Mouse (Mus musculus): Measurements from ENCODE around the gene Pafah1b1.

Pafah1b1 gene

GRCm38 (mm10) chr11:74653385-74653784 lies 71.1 kb downstream of the Pafah1b1 start:
- TF ChIP-seq GATA4 (IDR thresholded peaks at IDR 0.05; ENCODE audit: insufficient replicate concordance, low read length) = no peak

GRCm38 (mm10) chr11:74652791-74653191 lies 71.7 kb downstream of the Pafah1b1 start:
- no peak for TF ChIP-seq GATA4 (IDR thresholded peaks at IDR 0.05; ENCODE audit: insufficient replicate concordance, low read length)

DNA sequence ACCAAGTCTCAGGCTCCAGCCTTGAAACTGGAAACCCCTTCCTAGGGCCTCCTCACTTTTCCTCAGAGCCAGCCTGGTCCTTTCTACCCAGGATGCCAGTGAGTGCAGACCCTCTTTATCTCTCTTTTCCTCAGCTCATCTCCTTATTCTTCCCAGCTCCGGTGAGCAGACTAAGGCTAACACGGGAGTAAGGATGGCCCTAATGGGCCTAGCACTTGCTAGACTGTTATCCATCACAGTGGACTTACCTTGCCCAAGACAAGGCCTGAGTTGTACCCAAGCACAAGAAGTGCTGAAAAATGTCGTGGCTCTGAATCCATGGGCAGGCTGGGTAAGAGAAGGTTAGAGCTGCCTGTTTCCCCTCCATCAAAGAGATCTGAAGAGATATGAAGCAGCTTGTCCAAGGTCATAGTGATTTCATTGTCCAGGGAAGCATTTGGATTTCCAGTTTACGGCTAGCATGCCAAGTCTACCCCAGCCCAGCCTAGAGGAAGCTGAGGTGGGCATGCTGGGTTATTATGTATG lies 73.8 kb downstream of the Pafah1b1 start:
- no peak for TF ChIP-seq GATA4 (IDR thresholded peaks at IDR 0.05; ENCODE audit: insufficient replicate concordance, low read length)

DNA sequence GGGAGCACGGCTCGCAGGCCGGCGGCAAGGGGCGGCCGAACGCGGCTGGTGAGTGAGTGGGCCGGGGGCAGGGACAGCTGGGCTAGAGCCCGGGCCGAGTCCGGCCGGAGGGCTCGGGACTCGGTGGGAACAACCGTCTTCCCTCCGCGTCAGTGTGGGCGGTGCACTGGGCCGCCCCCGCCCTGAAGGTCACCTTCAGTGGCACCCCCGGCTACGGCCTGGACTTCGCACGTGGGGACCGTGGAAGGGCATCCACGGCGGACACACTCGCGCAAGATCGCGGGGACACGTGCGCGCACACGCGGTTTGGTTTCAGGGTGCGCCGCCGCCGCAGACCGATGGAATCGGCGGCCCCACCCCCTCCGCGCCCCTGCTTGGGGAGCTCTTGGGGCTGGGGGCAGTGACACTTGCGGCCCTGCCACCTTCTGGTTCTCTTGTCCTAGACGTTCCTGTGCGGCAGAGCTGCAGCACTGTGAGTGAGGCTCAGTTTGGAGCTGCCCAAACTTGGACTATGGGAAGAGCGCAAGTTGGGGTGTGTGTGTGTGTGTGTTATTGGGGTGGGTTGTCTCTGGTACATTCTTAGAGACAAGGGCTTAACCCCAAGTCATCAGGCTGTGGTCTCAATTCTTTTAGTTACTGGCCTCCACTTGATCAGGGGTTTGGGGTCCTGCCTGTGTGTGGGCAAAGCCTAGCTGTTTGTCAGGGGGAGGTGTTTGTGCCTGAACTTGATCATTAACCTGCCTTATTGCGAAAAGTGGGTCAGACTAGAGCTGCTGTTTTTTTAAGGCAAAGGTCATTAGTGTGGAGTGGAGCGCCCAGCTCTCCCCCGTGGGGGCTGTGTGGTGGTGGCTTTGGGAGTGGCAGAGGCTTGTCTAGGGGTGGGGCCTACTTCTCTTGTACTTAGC lies 74.6 kb downstream of the Pafah1b1 start:
- TF ChIP-seq GATA4 (IDR thresholded peaks at IDR 0.05; ENCODE audit: insufficient replicate concordance, low read length) = no peak

DNA sequence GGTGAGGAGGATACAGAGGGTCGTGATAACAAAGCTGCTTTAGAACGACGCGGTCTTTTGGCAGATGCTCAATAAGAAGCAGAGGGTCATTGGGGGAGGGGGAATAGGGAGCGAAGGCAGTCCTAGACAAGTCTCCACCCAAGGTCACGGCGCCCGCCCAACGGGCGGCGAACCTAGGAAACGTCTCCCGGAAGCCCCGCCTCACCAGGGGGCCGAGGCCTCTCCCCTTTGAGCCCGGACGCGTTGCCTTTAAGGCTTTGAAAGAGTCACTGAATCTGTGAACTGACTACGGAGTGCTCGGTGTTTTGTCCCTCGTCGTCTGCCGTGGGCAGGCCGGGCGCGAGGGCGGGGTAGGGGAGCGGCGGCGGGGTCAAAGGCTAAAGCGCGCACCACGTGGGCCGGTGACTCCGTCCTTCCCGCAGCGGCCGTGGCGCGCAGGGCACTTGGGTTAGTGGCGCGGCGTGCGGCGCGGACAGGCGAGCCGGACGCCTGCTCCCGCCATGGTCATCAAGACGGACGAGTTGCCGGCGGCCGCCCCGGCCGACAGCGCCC lies 75.3 kb downstream of the Pafah1b1 start, which contains the start of gene Cluh:
Gene Cluh, plus strand, starts transcription at position 401 of the 552 bp plus-strand sequence.
- TF ChIP-seq GATA4 (IDR thresholded peaks at IDR 0.05; ENCODE audit: insufficient replicate concordance, low read length) = peak; percentile 68; the same call in 1 of the 2 replicates

DNA sequence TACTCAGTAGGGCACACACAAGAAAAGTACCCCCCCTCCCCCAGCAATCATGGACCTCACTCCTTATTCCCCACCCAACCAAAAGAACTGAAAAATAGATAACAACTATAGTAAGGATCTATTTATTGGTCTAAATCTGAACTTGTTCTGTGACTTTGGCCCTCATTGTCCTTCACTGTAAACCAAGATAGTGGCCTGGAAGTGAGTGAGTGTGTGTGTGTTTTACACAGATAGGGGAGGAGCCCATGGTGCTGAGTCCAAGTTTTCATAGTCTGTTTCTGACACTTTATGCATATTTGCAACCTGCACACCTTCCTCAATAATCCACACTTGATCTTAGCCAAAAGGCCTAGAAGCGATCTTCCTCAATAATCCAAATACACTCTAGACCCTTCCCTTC lies 75.8 kb downstream of the Pafah1b1 start:
- no peak for TF ChIP-seq GATA4 (IDR thresholded peaks at IDR 0.05; ENCODE audit: insufficient replicate concordance, low read length)

GRCm38 (mm10) chr11:74647966-74648365 lies 76.5 kb downstream of the Pafah1b1 start:
- no peak for TF ChIP-seq GATA4 (IDR thresholded peaks at IDR 0.05; ENCODE audit: insufficient replicate concordance, low read length)

GRCm38 (mm10) chr11:74639628-74640027 lies 84.8 kb downstream of the Pafah1b1 start:
- TF ChIP-seq GATA4 (IDR thresholded peaks at IDR 0.05; ENCODE audit: insufficient replicate concordance, low read length) = no peak

GRCm38 (mm10) chr11:74638791-74639411 lies 85.6 kb downstream of the Pafah1b1 start:
- TF ChIP-seq GATA4 (IDR thresholded peaks at IDR 0.05; ENCODE audit: insufficient replicate concordance, low read length) = no peak

DNA sequence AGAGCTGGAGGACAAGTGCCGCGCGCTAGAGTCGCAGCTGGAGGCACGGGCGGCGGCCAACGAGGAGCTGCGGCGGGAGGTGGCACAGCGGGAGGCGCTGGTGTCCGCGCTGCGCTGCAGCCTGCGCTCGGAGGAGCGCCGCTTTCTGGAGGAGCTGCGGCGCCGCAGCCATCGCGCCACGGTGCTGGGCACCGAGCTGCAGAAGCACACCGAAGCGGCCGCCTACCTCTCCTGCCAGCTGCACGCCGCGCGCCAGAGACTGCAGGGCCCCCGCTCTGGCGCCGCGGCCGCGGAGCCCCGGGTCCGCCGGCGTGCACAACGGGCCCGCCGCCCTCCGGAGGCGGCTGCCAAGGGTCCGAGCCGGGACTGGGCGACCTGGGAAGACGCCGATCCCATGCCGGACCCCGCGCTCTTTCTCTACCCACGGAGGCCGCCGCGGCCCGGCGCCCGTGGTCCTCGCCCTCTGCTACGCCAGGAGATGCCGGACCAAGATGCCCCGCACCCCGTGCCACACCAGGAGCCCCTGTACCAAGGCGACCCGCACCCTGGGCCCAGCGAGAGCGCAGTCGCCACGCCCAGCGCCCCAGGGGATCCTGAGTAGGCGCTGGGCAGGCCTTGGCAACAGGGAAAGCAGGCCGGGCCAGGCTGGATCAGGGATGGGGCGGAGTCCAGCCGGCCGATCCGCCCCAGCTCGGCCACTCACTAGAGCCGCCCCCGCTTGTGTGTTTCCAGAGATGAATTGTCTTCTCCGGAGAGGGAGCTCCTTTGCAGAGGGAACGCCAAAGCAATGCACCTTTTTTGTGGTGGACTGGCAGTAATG lies 86.3 kb downstream of the Pafah1b1 start:
- TF ChIP-seq GATA4 (IDR thresholded peaks at IDR 0.05; ENCODE audit: insufficient replicate concordance, low read length) = no peak; the same call in 1 of the 2 replicates

- TF ChIP-seq GATA4 (IDR thresholded peaks at IDR 0.05; ENCODE audit: insufficient replicate concordance, low read length) = no peak
Measured at GRCm38 (mm10) chr11:74637486-74637885, 87.0 kb downstream of the Pafah1b1 start.

GRCm38 (mm10) chr11:74634490-74635275 lies 89.8 kb downstream of the Pafah1b1 start:
- no peak for TF ChIP-seq GATA4 (IDR thresholded peaks at IDR 0.05; ENCODE audit: insufficient replicate concordance, low read length)

DNA sequence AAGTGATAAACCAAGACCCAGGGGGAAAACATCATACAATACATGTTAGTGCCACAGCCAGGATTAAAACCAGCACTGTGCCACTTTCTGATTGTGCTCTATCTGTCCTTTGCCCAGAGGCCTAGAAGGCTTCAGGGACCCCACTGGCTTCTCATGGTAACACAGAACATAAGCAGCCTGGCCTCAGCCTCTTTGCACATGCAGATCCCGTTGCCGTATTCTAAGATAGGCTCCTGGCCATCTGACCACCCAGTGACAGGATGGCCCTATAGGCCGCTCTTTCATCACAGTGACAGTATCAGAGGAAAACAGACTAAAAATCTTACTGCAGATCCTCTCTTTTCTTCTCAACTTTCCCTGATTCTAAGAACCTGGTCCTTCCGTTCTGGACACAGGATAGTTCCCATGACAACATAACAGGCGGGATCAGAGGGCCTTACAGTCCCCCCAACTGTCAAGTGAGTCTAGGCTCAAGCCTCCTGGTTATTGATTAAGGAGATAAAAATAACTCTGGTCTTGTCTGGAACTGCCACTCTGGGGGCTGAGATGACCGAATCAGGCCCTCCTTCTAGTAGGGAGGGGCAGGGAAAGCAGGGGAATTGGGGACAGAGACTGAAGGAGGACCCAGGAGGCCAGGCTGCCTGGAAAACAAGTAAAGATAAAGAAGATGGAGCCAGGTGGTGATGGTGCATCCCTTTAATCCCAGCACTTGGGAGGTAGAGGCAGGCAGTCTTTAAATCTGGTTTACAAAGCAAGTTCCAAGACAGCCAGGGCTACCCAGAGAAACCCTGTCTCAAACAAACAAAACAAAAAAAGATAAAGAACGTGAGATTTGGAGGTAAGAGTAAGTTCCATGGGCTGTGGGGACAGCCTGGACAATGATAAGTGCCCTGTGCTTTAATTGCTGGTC lies 92.3 kb downstream of the Pafah1b1 start:
- TF ChIP-seq GATA4 (IDR thresholded peaks at IDR 0.05; ENCODE audit: insufficient replicate concordance, low read length) = no peak
